In genomic region chr2:50535085-50535878, GRCm38 (mm10) we compare ENCODE assay signal across 13 mouse cellular contexts.
"Had no signal": no experiment of that assay in that cellular context is flagged by ENCODE, and none has a peak within 500 bp of the region (broad histone marks: within the 10 kb centered on the region; RNA-seq: fewer than 3 reads in every experiment).

No protein-coding gene starts in this region.

- H3K4me3 ChIP-seq: limb, embryonic 15.5 days; liver, embryonic 12.5 days; lung, embryonic 15.5 days; megakaryocyte, embryonic 14.5 days; midbrain, embryonic 13.5 days; myocyte; neural tube, embryonic 15.5 days had no signal

- H3K27me3 ChIP-seq: limb, embryonic 15.5 days; liver, embryonic 12.5 days; lung, embryonic 15.5 days; megakaryocyte, embryonic 14.5 days; midbrain, embryonic 13.5 days; neural tube, embryonic 15.5 days had no signal

- H3K27ac ChIP-seq: limb, embryonic 15.5 days; liver, embryonic 12.5 days; lung, embryonic 15.5 days; macrophage; midbrain, embryonic 13.5 days; neural tube, embryonic 15.5 days had no signal

- DNase-seq: kidney, postnatal 25 days; lung, postnatal 14 days; right cerebral cortex, adult 18-20 months; right cerebral cortex, postnatal 25 days; thymus, postnatal 36 days had no signal

- ATAC-seq: liver, embryonic 12.5 days; midbrain, embryonic 13.5 days had no signal

- H3K9ac ChIP-seq: limb, embryonic 15.5 days; liver, embryonic 12.5 days; lung, embryonic 15.5 days; midbrain, embryonic 13.5 days; neural tube, embryonic 15.5 days had no signal

- H3K9me3 ChIP-seq: limb, embryonic 15.5 days; liver, embryonic 12.5 days; lung, embryonic 15.5 days; megakaryocyte, embryonic 14.5 days; midbrain, embryonic 13.5 days; neural tube, embryonic 15.5 days had no signal

- H3K4me2 ChIP-seq: limb, embryonic 15.5 days; liver, embryonic 12.5 days; lung, embryonic 15.5 days; midbrain, embryonic 13.5 days; neural tube, embryonic 15.5 days had no signal

- H3K4me1 ChIP-seq: liver, embryonic 12.5 days; lung, embryonic 15.5 days; megakaryocyte, embryonic 14.5 days; midbrain, embryonic 13.5 days; neural tube, embryonic 15.5 days had no signal

- H3K36me3 ChIP-seq: limb, embryonic 15.5 days; liver, embryonic 12.5 days; lung, embryonic 15.5 days; midbrain, embryonic 13.5 days; neural tube, embryonic 15.5 days had no signal
